Mouse (Mus musculus): ENCODE measurements around the gene Map4k4. TPM values are rescaled to one million over a fixed set of nuclear protein-coding genes. Genes with fewer than 3 reads are reported as not detected.

Gene Map4k4
- polyA plus RNA-seq, 1 experiment from 2014 or later, result 58.8 TPM

DNA sequence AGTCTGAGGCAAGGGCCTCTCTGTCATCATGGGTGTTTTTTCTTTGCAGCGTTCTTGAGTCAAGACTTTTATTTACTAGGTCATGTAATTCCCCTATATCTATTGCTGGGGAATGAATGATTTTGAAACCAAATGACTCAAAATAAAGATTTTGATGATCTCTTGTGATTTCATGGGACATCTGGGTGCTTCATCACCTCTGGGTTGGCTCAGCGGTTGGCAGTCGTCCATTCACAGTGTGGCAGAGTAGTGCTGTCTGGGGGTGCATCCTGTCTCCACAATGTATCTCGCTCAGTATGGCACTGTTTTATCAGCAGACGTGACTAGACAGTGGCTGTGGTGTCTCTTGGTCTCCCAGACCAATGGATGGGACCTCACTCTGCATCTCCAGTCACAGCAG lies 155.2 kb downstream of the Map4k4 start:
- H3K4me3 ChIP-seq, result no peak overlapping the region
- H3K36me3 ChIP-seq, result no peaks in the 10 kb centered on the region
- H3K9ac ChIP-seq, result no peak overlapping the region
- no peaks in the 10 kb centered on the region for H3K27me3 ChIP-seq
- ATAC-seq (ENCODE audit: insufficient number of reproducible peaks, insufficient read depth, low FRiP score, low TSS enrichment), result no peak
- no peak overlapping the region for H3K27ac ChIP-seq
- 80% methylated on average over 5 of the region's 5 CpGs for WGBS
- H3K4me2 ChIP-seq (replicated peaks), result no peak overlapping the region
- no peaks in the 10 kb centered on the region for H3K9me3 ChIP-seq
- no peaks in the 10 kb centered on the region for H3K4me1 ChIP-seq

DNA sequence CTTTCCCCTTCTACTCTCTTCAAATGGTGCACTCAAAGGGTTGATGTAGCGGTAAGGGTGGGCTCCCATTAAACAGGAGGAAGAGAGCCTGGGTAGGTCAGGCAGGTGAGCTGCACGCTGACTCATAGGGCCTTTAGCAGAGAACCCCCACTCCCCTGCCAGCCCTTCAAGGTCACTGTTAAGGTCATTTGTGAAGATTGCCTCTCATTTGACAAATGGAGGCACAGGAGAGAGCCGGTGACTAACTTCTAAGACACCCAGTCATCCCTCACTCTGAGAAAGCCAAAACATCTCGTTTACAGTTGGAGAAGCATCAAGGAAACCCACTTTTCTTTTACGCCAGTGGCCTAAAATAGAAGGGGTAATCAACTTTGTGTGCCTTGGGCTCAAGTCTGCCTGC lies 156.6 kb downstream of the Map4k4 start:
- Histone ChIP-seq H3K27ac (no peak overlapping the region), H3K36me3 (no peaks in the 10 kb centered on the region), H3K9me3 (no peaks in the 10 kb centered on the region), H3K4me2 (replicated peaks) (no peak overlapping the region), H3K27me3 (no peaks in the 10 kb centered on the region), H3K4me3 (no peak overlapping the region), H3K4me1 (no peaks in the 10 kb centered on the region), H3K9ac (no peak overlapping the region)
- ATAC-seq (ENCODE audit: insufficient number of reproducible peaks, insufficient read depth, low FRiP score, low TSS enrichment), result no peak
- WGBS, result 74% methylated on average over 5 of the region's 5 CpGs

DNA sequence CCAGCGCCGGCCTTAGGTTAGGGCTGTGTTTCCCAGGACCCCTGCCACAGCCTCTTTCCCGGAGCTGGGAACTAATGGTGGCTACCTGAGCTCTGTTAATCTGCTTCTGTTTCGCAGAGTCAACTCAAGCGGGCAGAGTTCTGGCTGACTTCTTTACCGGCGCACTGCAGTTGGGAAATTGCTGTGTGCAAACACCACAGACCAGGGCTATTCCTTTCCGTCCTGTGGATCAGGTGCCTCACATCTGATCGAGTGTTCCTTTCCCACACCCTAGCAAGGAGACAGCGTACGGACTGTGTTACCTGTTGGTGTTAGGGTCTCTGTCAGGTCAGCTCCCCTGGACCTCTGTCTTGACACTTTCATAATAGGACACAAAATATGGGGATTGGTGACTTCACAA lies 157.3 kb downstream of the Map4k4 start:
- no peak overlapping the region for H3K4me3 ChIP-seq
- no peak for ATAC-seq (ENCODE audit: insufficient number of reproducible peaks, insufficient read depth, low FRiP score, low TSS enrichment)
- H3K4me1 ChIP-seq, result no peaks in the 10 kb centered on the region
- WGBS, result 50% methylated on average over 11 of the region's 11 CpGs
- no peak overlapping the region for H3K27ac ChIP-seq
- H3K4me2 ChIP-seq (replicated peaks), result no peak overlapping the region
- no peaks in the 10 kb centered on the region for H3K36me3 ChIP-seq
- H3K9ac ChIP-seq, result no peak overlapping the region
- no peaks in the 10 kb centered on the region for H3K9me3 ChIP-seq
- no peaks in the 10 kb centered on the region for H3K27me3 ChIP-seq

DNA sequence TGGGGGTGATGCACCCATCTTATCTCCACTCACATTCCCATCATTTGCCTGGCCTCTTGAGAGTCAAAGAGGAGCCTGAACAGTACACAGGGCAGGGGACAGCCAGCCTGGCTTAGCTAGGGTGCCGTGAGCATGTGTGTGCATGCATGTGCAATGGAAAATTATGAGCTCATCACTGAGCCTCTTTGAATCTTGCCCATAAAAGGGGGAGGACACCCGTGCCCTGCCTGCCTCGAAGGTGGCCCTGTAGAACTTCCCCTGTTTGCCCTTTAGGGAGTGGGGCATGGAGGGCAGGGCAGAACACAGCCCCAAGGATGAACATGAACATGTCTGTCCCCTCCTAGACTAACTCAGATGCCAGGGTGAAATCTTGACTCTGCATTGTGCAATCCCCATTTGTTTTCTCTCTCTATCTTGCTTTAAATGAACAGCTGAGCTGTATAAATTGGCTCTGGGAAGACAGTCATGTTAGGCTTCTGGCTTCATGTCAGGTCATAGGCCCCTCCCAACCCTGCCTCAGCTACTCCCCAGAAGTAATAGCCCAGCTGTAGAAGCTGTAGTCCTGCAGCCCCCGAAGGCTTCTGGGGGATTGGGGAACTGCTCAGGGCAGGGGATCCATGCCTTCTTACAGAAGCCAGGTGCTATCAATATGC lies 158.5 kb downstream of the Map4k4 start:
- no peak overlapping the region for H3K27ac ChIP-seq
- H3K4me3 ChIP-seq, result no peak overlapping the region
- H3K4me1 ChIP-seq, result no peaks in the 10 kb centered on the region
- H3K9me3 ChIP-seq, result no peaks in the 10 kb centered on the region
- H3K36me3 ChIP-seq, result no peaks in the 10 kb centered on the region
- H3K4me2 ChIP-seq (replicated peaks), result no peak overlapping the region
- WGBS, result 80% methylated on average over 4 of the region's 4 CpGs
- no peak for ATAC-seq (ENCODE audit: insufficient number of reproducible peaks, insufficient read depth, low FRiP score, low TSS enrichment)
- no peak overlapping the region for H3K9ac ChIP-seq
- no peaks in the 10 kb centered on the region for H3K27me3 ChIP-seq

DNA sequence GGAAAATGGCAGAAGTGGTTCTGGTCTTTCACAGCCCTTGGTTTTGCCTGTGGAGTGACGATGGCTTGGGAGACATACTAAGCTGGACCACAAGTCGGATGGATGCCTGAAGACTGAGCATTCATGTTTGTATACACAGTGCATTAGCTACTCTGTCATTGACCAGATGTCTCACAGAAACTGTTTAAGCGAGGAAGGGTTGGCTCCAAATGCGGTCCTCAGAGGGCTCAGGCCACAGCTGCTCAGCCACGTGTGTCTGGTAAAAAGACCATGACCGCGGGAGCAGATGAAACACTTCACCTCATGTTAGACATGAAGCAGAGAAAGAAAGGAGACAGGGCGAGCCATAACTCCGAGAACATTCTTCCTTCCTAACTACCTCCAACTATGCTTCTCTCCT lies 160.6 kb downstream of the Map4k4 start:
- no peak for ATAC-seq (ENCODE audit: insufficient number of reproducible peaks, insufficient read depth, low FRiP score, low TSS enrichment)
- WGBS, result 79% methylated on average over 9 of the region's 9 CpGs
- no peaks in the 10 kb centered on the region for H3K4me1 ChIP-seq
- H3K9me3 ChIP-seq, result no peaks in the 10 kb centered on the region
- H3K9ac ChIP-seq, result no peak overlapping the region
- H3K4me3 ChIP-seq, result no peak overlapping the region
- H3K27me3 ChIP-seq, result no peaks in the 10 kb centered on the region
- H3K36me3 ChIP-seq, result no peaks in the 10 kb centered on the region
- no peak overlapping the region for H3K4me2 ChIP-seq (replicated peaks)
- H3K27ac ChIP-seq, result no peak overlapping the region

DNA sequence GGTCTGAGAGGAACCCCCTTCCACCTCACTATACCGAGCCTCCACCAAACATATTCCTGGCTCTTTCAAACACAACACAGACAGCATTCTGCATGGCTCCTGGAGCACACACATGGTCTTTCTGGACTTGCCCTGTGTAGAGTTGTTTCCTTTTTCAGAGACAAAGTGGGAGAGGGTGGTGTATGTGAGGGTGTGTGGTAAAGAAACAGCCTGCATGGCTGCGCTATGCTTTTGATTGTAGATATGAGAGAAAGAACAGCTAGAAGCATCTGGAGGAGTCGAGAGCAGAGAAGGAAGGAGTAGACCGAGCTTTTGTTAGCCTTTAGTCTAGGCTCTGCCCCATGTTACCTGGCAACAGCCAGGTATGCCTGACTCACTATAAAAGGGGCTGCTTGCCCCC lies 162.7 kb downstream of the Map4k4 start:
- 72% methylated on average over 4 of the region's 4 CpGs for WGBS
- no peak overlapping the region for H3K27ac ChIP-seq
- no peak overlapping the region for H3K4me2 ChIP-seq (replicated peaks)
- no peaks in the 10 kb centered on the region for H3K27me3 ChIP-seq
- no peaks in the 10 kb centered on the region for H3K4me1 ChIP-seq
- H3K4me3 ChIP-seq, result no peak overlapping the region
- no peaks in the 10 kb centered on the region for H3K9me3 ChIP-seq
- no peak for ATAC-seq (ENCODE audit: insufficient number of reproducible peaks, insufficient read depth, low FRiP score, low TSS enrichment)
- no peaks in the 10 kb centered on the region for H3K36me3 ChIP-seq
- H3K9ac ChIP-seq, result no peak overlapping the region

DNA sequence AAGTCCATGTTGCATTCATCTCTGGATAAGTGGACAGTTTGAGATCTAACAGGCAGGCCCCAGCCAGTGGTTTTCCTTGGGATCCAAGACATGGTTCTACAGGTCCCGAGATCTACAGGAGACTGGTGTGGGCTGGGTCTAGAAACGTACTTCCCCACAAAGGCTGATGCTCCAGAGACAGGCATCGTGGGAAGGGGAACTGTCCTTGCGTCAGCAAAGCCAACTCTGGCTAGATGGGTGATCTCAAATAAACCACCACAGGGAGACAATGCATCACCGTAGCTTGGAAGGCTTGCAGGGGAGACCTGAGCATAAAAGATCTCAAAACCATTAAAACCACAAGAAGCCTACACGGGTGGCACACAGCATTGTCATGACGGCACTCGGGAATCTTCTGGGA lies 163.8 kb downstream of the Map4k4 start:
- Histone ChIP-seq H3K9ac (no peak overlapping the region), H3K4me1 (no peaks in the 10 kb centered on the region), H3K27ac (no peak overlapping the region), H3K36me3 (no peaks in the 10 kb centered on the region), H3K4me3 (no peak overlapping the region), H3K9me3 (no peaks in the 10 kb centered on the region), H3K27me3 (no peaks in the 10 kb centered on the region), H3K4me2 (replicated peaks) (no peak overlapping the region)
- no peak for ATAC-seq (ENCODE audit: insufficient number of reproducible peaks, insufficient read depth, low FRiP score, low TSS enrichment)
- WGBS, result 91% methylated on average over 8 of the region's 8 CpGs

DNA sequence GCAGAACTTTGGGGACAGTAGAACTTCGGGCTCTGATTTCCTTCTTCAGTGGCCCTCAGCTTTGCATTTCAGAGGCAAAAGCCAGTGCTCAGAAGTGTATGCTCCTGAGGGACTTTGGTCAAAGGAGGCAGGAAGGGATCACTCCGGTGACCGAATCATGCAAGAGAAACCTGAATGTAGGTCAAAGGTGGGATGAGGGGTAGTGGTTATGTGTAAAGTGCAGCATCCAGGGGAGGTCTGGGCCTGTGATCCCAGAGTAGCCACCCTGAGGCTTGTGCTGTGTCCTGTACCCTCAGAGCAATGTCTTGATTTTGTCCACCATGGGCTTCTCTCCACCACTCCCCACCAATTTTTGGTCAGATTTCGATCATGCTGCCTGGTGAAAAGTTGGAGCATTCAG lies 171.8 kb downstream of the Map4k4 start:
- 75% methylated on average over 4 of the region's 4 CpGs for WGBS
- Histone ChIP-seq H3K4me2 (replicated peaks) (no peak overlapping the region), H3K27me3 (no peaks in the 10 kb centered on the region), H3K9me3 (no peaks in the 10 kb centered on the region), H3K4me1 (no peaks in the 10 kb centered on the region), H3K36me3 (no peaks in the 10 kb centered on the region), H3K9ac (no peak overlapping the region), H3K4me3 (no peak overlapping the region), H3K27ac (no peak overlapping the region)
- no peak for ATAC-seq (ENCODE audit: insufficient number of reproducible peaks, insufficient read depth, low FRiP score, low TSS enrichment)

DNA sequence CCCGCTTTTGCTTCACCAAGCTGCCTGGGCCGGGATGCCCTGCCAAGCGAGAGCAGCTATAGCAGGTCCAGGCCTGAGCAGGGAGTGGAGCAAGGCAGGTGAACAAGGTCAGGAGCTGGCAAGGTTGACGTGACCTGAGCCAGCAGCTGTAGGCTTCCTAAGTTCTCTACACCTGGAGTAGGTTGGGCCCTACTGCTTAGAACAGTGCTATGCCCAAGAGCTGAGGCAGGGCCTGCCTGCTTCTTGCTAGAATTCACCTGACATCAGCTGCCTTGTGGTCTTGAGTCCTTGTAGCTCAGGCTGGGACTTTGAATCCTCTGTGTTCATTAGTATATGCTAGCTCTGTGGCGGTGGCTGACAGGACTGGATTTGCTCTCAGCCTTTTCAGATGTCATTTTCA lies 173.1 kb downstream of the Map4k4 start, which contains the start of gene Il1r2:
Il1r2 (plus strand) TSS at position 301 of the 400 bp plus-strand sequence.
- H3K27me3 ChIP-seq, result no peaks in the 10 kb centered on the region
- WGBS, result 87% methylated on average over 5 of the region's 5 CpGs
- no peak within 1 kb of the TSS for H3K4me2 ChIP-seq (replicated peaks)
- no peak within 1 kb of the TSS for H3K9ac ChIP-seq
- H3K27ac ChIP-seq, result no peak within 1 kb of the TSS
- no peaks in the 10 kb centered on the region for H3K4me1 ChIP-seq
- no peak within 1 kb of the TSS for H3K4me3 ChIP-seq
- H3K9me3 ChIP-seq, result no peaks in the 10 kb centered on the region
- ATAC-seq (ENCODE audit: insufficient number of reproducible peaks, insufficient read depth, low FRiP score, low TSS enrichment), result no peak
- H3K36me3 ChIP-seq, result no peaks in the 10 kb centered on the region

Other genes starting within 250 kb of the Map4k4 start
- 0.26 and 0.29 TPM in 2 replicates for gene Creg2, start 249.4 kb upstream of the Map4k4 start, polyA plus RNA-seq (2016; fragmentation: Nextera tagmentation; extraction: Ambion mirVana)
- gene Rfx8, start 179.9 kb upstream of the Map4k4 start, polyA plus RNA-seq (2016; fragmentation: Nextera tagmentation; extraction: Ambion mirVana), result 3.0 and 3.3 TPM in 2 replicates
- not detected in 2 replicates for gene Gm3646, start 95.6 kb upstream of the Map4k4 start, polyA plus RNA-seq (2016; fragmentation: Nextera tagmentation; extraction: Ambion mirVana)
- gene Il1r2, start 173.2 kb downstream of the Map4k4 start, polyA plus RNA-seq (2016; fragmentation: Nextera tagmentation; extraction: Ambion mirVana), result 0.98 and 1.4 TPM in 2 replicates

Measured in embryonic facial prominence, embryonic 12.5 days (tissue).